Mouse (Mus musculus): ENCODE results near the gene Shld2. TPM values are rescaled to one million over a fixed set of nuclear protein-coding genes. Genes with fewer than 3 reads are reported as not detected.
A peak's percentile ranks its signal among the peaks of the same experiment; 100 is the strongest.

Gene Shld2
- polyA plus RNA-seq, 1 experiment from 2014 or later, result 9.0 TPM

DNA sequence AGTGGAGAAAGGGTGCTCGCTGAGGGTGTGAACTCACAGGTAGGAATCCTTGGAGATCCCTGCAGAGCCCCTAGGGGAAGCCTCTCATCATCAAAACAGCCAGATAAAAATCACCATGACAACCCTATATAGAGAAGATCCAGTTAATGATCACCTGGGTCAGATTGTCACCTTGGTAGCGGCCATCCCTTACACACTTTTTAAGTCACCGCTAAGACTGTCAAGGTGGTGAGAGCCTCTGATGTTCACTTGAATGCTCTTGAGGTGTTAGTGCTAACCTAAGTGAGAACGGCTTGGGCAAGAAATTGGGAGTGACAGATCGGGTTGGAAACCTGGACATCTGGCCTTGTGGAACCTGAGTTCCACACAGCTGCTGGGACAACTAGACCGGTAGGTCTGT, 91.0 kb downstream of the Shld2 start, which contains the start of gene Syt15:
Syt15 (plus strand) TSS at position 301 of the 400 bp plus-strand sequence.
- Histone ChIP-seq H3K4me2 (ENCODE audit: low read depth, low read length, severe bottlenecking) (peak within 1 kb of the TSS; percentile 46; the same call in 1 of the 2 replicates), H3K9ac (ENCODE audit: low read length) (no peak within 1 kb of the TSS), H3K36me3 (ENCODE audit: control insufficient read depth, insufficient read depth, low read length) (no peaks in the 10 kb centered on the region), H3K9me3 (ENCODE audit: control insufficient read depth, low read length) (no peaks in the 10 kb centered on the region), H3K4me1 (replicated peaks; ENCODE audit: control insufficient read depth, insufficient read depth, low read length) (peaks cover 2% of the 10 kb centered on the region; the same call in 1 of the 2 replicates), H3K4me3 (ENCODE audit: low read depth, low read length) (peak within 1 kb of the TSS; percentile 12; the same call in 1 of the 2 replicates), H3K27ac (ENCODE audit: low read depth, low read length) (no peak within 1 kb of the TSS), H3K27me3 (ENCODE audit: control insufficient read depth, insufficient read depth, low read length) (0 out of 2 replicates have a peak, but pooled peaks cover 8% of the 10 kb centered on the region)
- WGBS, result 78% methylated on average over 6 of the region's 6 CpGs
- no peak for ATAC-seq (replicated peaks; ENCODE audit: low FRiP score)
- DNase-seq (ENCODE audit: low spot score), result no peak

- WGBS, result 79% methylated on average over 6 of the region's 6 CpGs
- Histone ChIP-seq H3K27me3 (ENCODE audit: control insufficient read depth, insufficient read depth, low read length) (0 out of 2 replicates have a peak, but pooled peaks cover 5% of the 10 kb centered on the region), H3K9me3 (ENCODE audit: control insufficient read depth, low read length) (no peaks in the 10 kb centered on the region), H3K4me2 (ENCODE audit: low read depth, low read length, severe bottlenecking) (no peak overlapping the region), H3K9ac (ENCODE audit: low read length) (no peak overlapping the region), H3K4me3 (ENCODE audit: low read depth, low read length) (no peak overlapping the region), H3K27ac (ENCODE audit: low read depth, low read length) (no peak overlapping the region), H3K4me1 (replicated peaks; ENCODE audit: control insufficient read depth, insufficient read depth, low read length) (peaks cover 2% of the 10 kb centered on the region; the same call in 1 of the 2 replicates), H3K36me3 (ENCODE audit: control insufficient read depth, insufficient read depth, low read length) (no peaks in the 10 kb centered on the region)
- ATAC-seq (replicated peaks; ENCODE audit: low FRiP score) (no peak), DNase-seq (ENCODE audit: low spot score) (no peak)
Observed at GRCm38 (mm10) chr14:34215451-34216127, 94.7 kb downstream of the Shld2 start.

GRCm38 (mm10) chr14:34209942-34210341, 100.4 kb downstream of the Shld2 start:
- Histone ChIP-seq H3K4me1 (replicated peaks; ENCODE audit: control insufficient read depth, insufficient read depth, low read length) (no peaks in the 10 kb centered on the region), H3K9ac (ENCODE audit: low read length) (no peak overlapping the region), H3K36me3 (ENCODE audit: control insufficient read depth, insufficient read depth, low read length) (no peaks in the 10 kb centered on the region), H3K9me3 (ENCODE audit: control insufficient read depth, low read length) (no peaks in the 10 kb centered on the region), H3K27ac (ENCODE audit: low read depth, low read length) (no peak overlapping the region), H3K27me3 (ENCODE audit: control insufficient read depth, insufficient read depth, low read length) (no peaks in the 10 kb centered on the region), H3K4me2 (ENCODE audit: low read depth, low read length, severe bottlenecking) (no peak overlapping the region), H3K4me3 (ENCODE audit: low read depth, low read length) (no peak overlapping the region)
- 81% methylated on average over 4 of the region's 4 CpGs for WGBS
- ATAC-seq (replicated peaks; ENCODE audit: low FRiP score) (no peak), DNase-seq (ENCODE audit: low spot score) (no peak)

GRCm38 (mm10) chr14:34209080-34209479, 101.2 kb downstream of the Shld2 start:
- ATAC-seq (replicated peaks; ENCODE audit: low FRiP score) (no peak), DNase-seq (ENCODE audit: low spot score) (no peak)
- 62% methylated on average over 4 of the region's 4 CpGs for WGBS
- no peaks in the 10 kb centered on the region for H3K27me3 ChIP-seq (ENCODE audit: control insufficient read depth, insufficient read depth, low read length)
- no peak overlapping the region for H3K4me3 ChIP-seq (ENCODE audit: low read depth, low read length)
- H3K4me1 ChIP-seq (replicated peaks; ENCODE audit: control insufficient read depth, insufficient read depth, low read length), result no peaks in the 10 kb centered on the region
- no peak overlapping the region for H3K4me2 ChIP-seq (ENCODE audit: low read depth, low read length, severe bottlenecking)
- H3K36me3 ChIP-seq (ENCODE audit: control insufficient read depth, insufficient read depth, low read length), result no peaks in the 10 kb centered on the region
- no peak overlapping the region for H3K9ac ChIP-seq (ENCODE audit: low read length)
- no peaks in the 10 kb centered on the region for H3K9me3 ChIP-seq (ENCODE audit: control insufficient read depth, low read length)
- no peak overlapping the region for H3K27ac ChIP-seq (ENCODE audit: low read depth, low read length)

GRCm38 (mm10) chr14:34208651-34209050, 101.6 kb downstream of the Shld2 start:
- ATAC-seq (replicated peaks; ENCODE audit: low FRiP score) (no peak), DNase-seq (ENCODE audit: low spot score) (no peak)
- 43% methylated on average over 2 of the region's 2 CpGs for WGBS
- Histone ChIP-seq H3K27me3 (ENCODE audit: control insufficient read depth, insufficient read depth, low read length) (no peaks in the 10 kb centered on the region), H3K4me3 (ENCODE audit: low read depth, low read length) (no peak overlapping the region), H3K4me1 (replicated peaks; ENCODE audit: control insufficient read depth, insufficient read depth, low read length) (no peaks in the 10 kb centered on the region), H3K4me2 (ENCODE audit: low read depth, low read length, severe bottlenecking) (no peak overlapping the region), H3K36me3 (ENCODE audit: control insufficient read depth, insufficient read depth, low read length) (no peaks in the 10 kb centered on the region), H3K9me3 (ENCODE audit: control insufficient read depth, low read length) (no peaks in the 10 kb centered on the region), H3K27ac (ENCODE audit: low read depth, low read length) (no peak overlapping the region), H3K9ac (ENCODE audit: low read length) (no peak overlapping the region)

DNA sequence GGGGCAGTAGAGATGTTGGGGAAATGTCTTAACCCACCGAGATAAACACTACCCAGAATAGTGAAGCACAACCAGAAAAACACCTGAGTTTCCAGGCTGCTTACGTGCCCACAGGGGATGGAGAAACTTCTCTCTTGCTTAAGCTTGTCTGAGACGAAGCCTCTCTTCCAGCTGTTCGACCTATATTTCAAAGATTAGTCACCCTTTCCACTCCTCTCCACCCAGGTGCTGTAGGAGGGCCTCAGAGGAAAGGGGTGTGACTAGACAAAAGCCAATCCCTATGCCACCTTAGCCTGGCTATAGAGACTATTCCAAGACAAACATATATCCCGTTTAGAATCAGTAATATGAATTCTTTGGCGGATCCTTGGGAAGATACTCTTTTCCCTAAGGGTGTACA, 102.3 kb downstream of the Shld2 start:
- H3K27me3 ChIP-seq (ENCODE audit: control insufficient read depth, insufficient read depth, low read length), result no peaks in the 10 kb centered on the region
- no peak overlapping the region for H3K4me3 ChIP-seq (ENCODE audit: low read depth, low read length)
- ATAC-seq (replicated peaks; ENCODE audit: low FRiP score) (no peak), DNase-seq (ENCODE audit: low spot score) (no peak)
- no peak overlapping the region for H3K4me2 ChIP-seq (ENCODE audit: low read depth, low read length, severe bottlenecking)
- no peak overlapping the region for H3K9ac ChIP-seq (ENCODE audit: low read length)
- H3K4me1 ChIP-seq (replicated peaks; ENCODE audit: control insufficient read depth, insufficient read depth, low read length), result no peaks in the 10 kb centered on the region
- no peaks in the 10 kb centered on the region for H3K9me3 ChIP-seq (ENCODE audit: control insufficient read depth, low read length)
- H3K27ac ChIP-seq (ENCODE audit: low read depth, low read length), result no peak overlapping the region
- H3K36me3 ChIP-seq (ENCODE audit: control insufficient read depth, insufficient read depth, low read length), result no peaks in the 10 kb centered on the region
- WGBS, result 82% methylated on average over 6 of the region's 6 CpGs

- Histone ChIP-seq H3K9me3 (ENCODE audit: control insufficient read depth, low read length) (no peaks in the 10 kb centered on the region), H3K9ac (ENCODE audit: low read length) (peak within 1 kb of the TSS; percentile 60), H3K27me3 (ENCODE audit: control insufficient read depth, insufficient read depth, low read length) (no peaks in the 10 kb centered on the region), H3K36me3 (ENCODE audit: control insufficient read depth, insufficient read depth, low read length) (no peaks in the 10 kb centered on the region), H3K4me2 (ENCODE audit: low read depth, low read length, severe bottlenecking) (peak within 1 kb of the TSS; percentile 93), H3K27ac (ENCODE audit: low read depth, low read length) (no peak within 1 kb of the TSS), H3K4me3 (ENCODE audit: low read depth, low read length) (peak within 1 kb of the TSS; percentile 73), H3K4me1 (replicated peaks; ENCODE audit: control insufficient read depth, insufficient read depth, low read length) (peaks cover 3% of the 10 kb centered on the region)
- ATAC-seq (replicated peaks; ENCODE audit: low FRiP score) (peak; percentile 80), DNase-seq (ENCODE audit: low spot score) (peak; percentile 73)
- 1% methylated on average over 42 of the region's 52 CpGs for WGBS
Observed at GRCm38 (mm10) chr14:34201231-34202035, 108.9 kb downstream of the Shld2 start, which contains the start of gene Gprin2. Gene Gprin2, minus strand, starts transcription at chr14:34201653.

- Histone ChIP-seq H3K4me3 (ENCODE audit: low read depth, low read length) (peak overlapping the region; percentile 73), H3K36me3 (ENCODE audit: control insufficient read depth, insufficient read depth, low read length) (no peaks in the 10 kb centered on the region), H3K27ac (ENCODE audit: low read depth, low read length) (no peak overlapping the region), H3K4me2 (ENCODE audit: low read depth, low read length, severe bottlenecking) (peak overlapping the region; percentile 93), H3K27me3 (ENCODE audit: control insufficient read depth, insufficient read depth, low read length) (no peaks in the 10 kb centered on the region), H3K4me1 (replicated peaks; ENCODE audit: control insufficient read depth, insufficient read depth, low read length) (peaks cover 3% of the 10 kb centered on the region), H3K9ac (ENCODE audit: low read length) (peak overlapping the region; percentile 60), H3K9me3 (ENCODE audit: control insufficient read depth, low read length) (no peaks in the 10 kb centered on the region)
- ATAC-seq (replicated peaks; ENCODE audit: low FRiP score) (peak; percentile 77), DNase-seq (ENCODE audit: low spot score) (peak; percentile 67)
- WGBS, result 2% methylated on average over 19 of the region's 19 CpGs
Observed at GRCm38 (mm10) chr14:34200738-34201230, 109.5 kb downstream of the Shld2 start.

Measured in forebrain, embryonic 11.5 days (tissue).